Mouse (Mus musculus): Measurements from ENCODE around the gene Plekhg2. TPM values are rescaled to one million over a fixed set of nuclear protein-coding genes. Genes with fewer than 3 reads are reported as not detected.

The Plekhg2 gene
- polyA plus RNA-seq, 1 experiment from 2014 or later = 81.2 TPM

Other genes starting within 250 kb of the Plekhg2 start
- gene 9530053A07Rik, start 243.1 kb downstream of the Plekhg2 start, polyA plus RNA-seq (2014; fragmentation: Nextera tagmentation; extraction: Ambion mirVana) = 0.11 and 0.12 TPM in 2 replicates
- 39.5 and 42.9 TPM in 2 replicates for gene Fbl, start 202.9 kb downstream of the Plekhg2 start, polyA plus RNA-seq (2014; fragmentation: Nextera tagmentation; extraction: Ambion mirVana)
- gene Dyrk1b, start 193.1 kb downstream of the Plekhg2 start, polyA plus RNA-seq (2014; fragmentation: Nextera tagmentation; extraction: Ambion mirVana) = 17.0 and 18.2 TPM in 2 replicates
- gene Eid2, start 104.7 kb downstream of the Plekhg2 start, polyA plus RNA-seq (2014; fragmentation: Nextera tagmentation; extraction: Ambion mirVana) = 12.6 and 16.1 TPM in 2 replicates
- 15.4 and 17.3 TPM in 2 replicates for gene Eid2b, start 94.9 kb downstream of the Plekhg2 start, polyA plus RNA-seq (2014; fragmentation: Nextera tagmentation; extraction: Ambion mirVana)
- 0.24 TPM in 1 of 2 replicates, not detected in the other for gene Selenov, start 81.4 kb downstream of the Plekhg2 start, polyA plus RNA-seq (2014; fragmentation: Nextera tagmentation; extraction: Ambion mirVana)
- 43.6 and 50.5 TPM in 2 replicates for gene Dll3, start 70.4 kb downstream of the Plekhg2 start, polyA plus RNA-seq (2014; fragmentation: Nextera tagmentation; extraction: Ambion mirVana)
- gene Timm50, start 60.5 kb downstream of the Plekhg2 start, polyA plus RNA-seq (2014; fragmentation: Nextera tagmentation; extraction: Ambion mirVana) = 222 and 235 TPM in 2 replicates
- 97.2 and 104 TPM in 2 replicates for gene Supt5, start 33.9 kb downstream of the Plekhg2 start, polyA plus RNA-seq (2014; fragmentation: Nextera tagmentation; extraction: Ambion mirVana)
- 727 and 782 TPM in 2 replicates for gene Rps16, start 21.9 kb downstream of the Plekhg2 start, polyA plus RNA-seq (2014; fragmentation: Nextera tagmentation; extraction: Ambion mirVana)
- 4.5 and 5.2 TPM in 2 replicates for gene Zfp36, start 7.7 kb upstream of the Plekhg2 start, polyA plus RNA-seq (2014; fragmentation: Nextera tagmentation; extraction: Ambion mirVana)
- 40.1 and 46.1 TPM in 2 replicates for gene Med29, start 20.1 kb upstream of the Plekhg2 start, polyA plus RNA-seq (2014; fragmentation: Nextera tagmentation; extraction: Ambion mirVana)
- gene Paf1, start 20.4 kb upstream of the Plekhg2 start, polyA plus RNA-seq (2014; fragmentation: Nextera tagmentation; extraction: Ambion mirVana) = 82.0 and 82.9 TPM in 2 replicates
- gene Gmfg, start 64.8 kb upstream of the Plekhg2 start, polyA plus RNA-seq (2014; fragmentation: Nextera tagmentation; extraction: Ambion mirVana) = 4.0 and 4.9 TPM in 2 replicates
- 6.1 and 8.2 TPM in 2 replicates for gene Lrfn1, start 79.4 kb upstream of the Plekhg2 start, polyA plus RNA-seq (2014; fragmentation: Nextera tagmentation; extraction: Ambion mirVana)
- not detected in 2 replicates for gene Ifnl2, start 137.9 kb upstream of the Plekhg2 start, polyA plus RNA-seq (2014; fragmentation: Nextera tagmentation; extraction: Ambion mirVana)
- gene Ifnl3, start 150.2 kb upstream of the Plekhg2 start, polyA plus RNA-seq (2014; fragmentation: Nextera tagmentation; extraction: Ambion mirVana) = not detected in 2 replicates
- gene Sycn, start 168.3 kb upstream of the Plekhg2 start, polyA plus RNA-seq (2014; fragmentation: Nextera tagmentation; extraction: Ambion mirVana) = not detected in 2 replicates
- not detected in 2 replicates for gene Nccrp1, start 174.7 kb upstream of the Plekhg2 start, polyA plus RNA-seq (2014; fragmentation: Nextera tagmentation; extraction: Ambion mirVana)
- 40.7 and 41.1 TPM in 2 replicates for gene Samd4b, start 225.5 kb upstream of the Plekhg2 start, polyA plus RNA-seq (2014; fragmentation: Nextera tagmentation; extraction: Ambion mirVana)
- gene Pak4, start 225.6 kb upstream of the Plekhg2 start, polyA plus RNA-seq (2014; fragmentation: Nextera tagmentation; extraction: Ambion mirVana) = 50.7 and 56.2 TPM in 2 replicates